Mouse (Mus musculus): Measurements from ENCODE around the gene Fam83c. TPM values are rescaled to one million over a fixed set of nuclear protein-coding genes. Genes with fewer than 3 reads are reported as not detected.

Fam83c gene
- polyA plus RNA-seq, 1 experiment from 2014 or later = not detected

DNA sequence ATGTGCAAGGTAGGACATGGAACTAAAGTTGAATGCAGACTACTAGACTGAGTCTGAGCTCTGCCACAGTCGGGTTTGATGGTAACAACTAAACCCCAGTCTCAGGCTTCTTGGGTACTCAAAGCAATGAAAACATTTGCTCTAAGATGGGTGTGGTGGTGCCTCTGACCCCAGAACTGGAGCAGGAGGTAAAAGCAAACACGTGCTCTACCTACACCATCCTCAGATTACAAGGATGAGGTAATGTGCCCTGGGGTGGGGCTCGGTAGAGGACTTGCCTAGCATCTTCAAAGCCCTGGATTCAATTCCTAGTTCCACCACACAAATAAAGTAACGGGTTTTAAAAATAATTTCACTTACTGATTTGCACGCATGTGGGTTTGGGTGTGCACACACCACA is 17.9 kb upstream of the Fam83c start:
- ATAC-seq = no peak
- Histone ChIP-seq H3K27me3 (replicated peaks; ENCODE audit: insufficient read depth, low read length) (no peaks in the 10 kb centered on the region), H3K9ac (replicated peaks; ENCODE audit: low read depth) (no peak overlapping the region), H3K4me3 (ENCODE audit: low read depth, low read length) (no peak overlapping the region), H3K27ac (ENCODE audit: low read length) (no peak overlapping the region), H3K4me1 (ENCODE audit: insufficient read depth, low read depth, low read length) (no peaks in the 10 kb centered on the region), H3K4me2 (replicated peaks; ENCODE audit: low read depth, low read length) (no peak overlapping the region), H3K9me3 (ENCODE audit: low read length) (no peaks in the 10 kb centered on the region), H3K36me3 (ENCODE audit: insufficient read depth, low read length) (peaks cover 14% of the 10 kb centered on the region)
- DNase-seq (ENCODE audit: low spot score) = no peak
- 69% methylated on average over 5 of the region's 5 CpGs for WGBS
- TF ChIP-seq CTCF (IDR thresholded peaks at IDR 0.05) = no peak
- TF ChIP-seq EP300 (IDR thresholded peaks at IDR 0.05) = no peak

DNA sequence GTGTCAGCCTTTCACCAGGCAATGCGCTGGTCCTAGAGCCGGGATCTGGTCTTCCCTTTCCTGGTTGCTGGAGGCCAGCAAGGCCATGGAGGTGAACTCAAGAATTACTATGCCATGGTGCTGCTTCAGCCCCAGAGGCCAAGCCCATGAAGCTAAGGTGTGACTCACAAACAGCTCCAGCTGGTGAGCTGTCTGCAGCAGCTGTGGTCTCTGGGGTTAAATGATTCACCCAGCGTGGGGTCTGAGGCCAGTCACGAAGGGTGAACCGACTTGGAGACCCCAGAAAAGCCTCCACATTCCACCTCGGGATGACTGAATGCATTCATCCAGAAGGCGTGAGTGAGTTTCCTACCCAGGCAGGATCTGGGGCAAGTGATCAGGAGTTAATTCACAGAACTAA is 15.5 kb upstream of the Fam83c start:
- Histone ChIP-seq H3K4me2 (replicated peaks; ENCODE audit: low read depth, low read length) (no peak overlapping the region), H3K27ac (ENCODE audit: low read length) (no peak overlapping the region), H3K9me3 (ENCODE audit: low read length) (no peaks in the 10 kb centered on the region), H3K4me3 (ENCODE audit: low read depth, low read length) (no peak overlapping the region), H3K4me1 (ENCODE audit: insufficient read depth, low read depth, low read length) (no peaks in the 10 kb centered on the region), H3K9ac (replicated peaks; ENCODE audit: low read depth) (no peak overlapping the region), H3K27me3 (replicated peaks; ENCODE audit: insufficient read depth, low read length) (no peaks in the 10 kb centered on the region), H3K36me3 (ENCODE audit: insufficient read depth, low read length) (peaks cover 22% of the 10 kb centered on the region)
- ATAC-seq = no peak
- no peak for DNase-seq (ENCODE audit: low spot score)
- WGBS = 80% methylated on average over 7 of the region's 7 CpGs
- TF ChIP-seq EP300 (IDR thresholded peaks at IDR 0.05) = no peak

- ATAC-seq (no peak), DNase-seq (ENCODE audit: low spot score) (no peak)
- no peak overlapping the region for H3K4me3 ChIP-seq (ENCODE audit: low read depth, low read length)
- H3K27me3 ChIP-seq (replicated peaks; ENCODE audit: insufficient read depth, low read length) = no peaks in the 10 kb centered on the region
- TF ChIP-seq CTCF (IDR thresholded peaks at IDR 0.05) = no peak
- no peak for TF ChIP-seq EP300 (IDR thresholded peaks at IDR 0.05)
- 60% methylated on average over 7 of the region's 7 CpGs for WGBS
- H3K36me3 ChIP-seq (ENCODE audit: insufficient read depth, low read length) = peaks cover 22% of the 10 kb centered on the region
- no peaks in the 10 kb centered on the region for H3K9me3 ChIP-seq (ENCODE audit: low read length)
- no peaks in the 10 kb centered on the region for H3K4me1 ChIP-seq (ENCODE audit: insufficient read depth, low read depth, low read length)
- no peak overlapping the region for H3K27ac ChIP-seq (ENCODE audit: low read length)
- no peak overlapping the region for H3K9ac ChIP-seq (replicated peaks; ENCODE audit: low read depth)
- no peak overlapping the region for H3K4me2 ChIP-seq (replicated peaks; ENCODE audit: low read depth, low read length)
These were observed 14.8 kb upstream of the Fam83c start for GRCm38 (mm10) chr2:155849464-155849863.

GRCm38 (mm10) chr2:155848291-155848690 is 13.6 kb upstream of the Fam83c start:
- H3K36me3 ChIP-seq (ENCODE audit: insufficient read depth, low read length) = peaks cover 19% of the 10 kb centered on the region
- WGBS = 25% methylated on average over 6 of the region's 6 CpGs
- peak; percentile 50 for ATAC-seq

DNA sequence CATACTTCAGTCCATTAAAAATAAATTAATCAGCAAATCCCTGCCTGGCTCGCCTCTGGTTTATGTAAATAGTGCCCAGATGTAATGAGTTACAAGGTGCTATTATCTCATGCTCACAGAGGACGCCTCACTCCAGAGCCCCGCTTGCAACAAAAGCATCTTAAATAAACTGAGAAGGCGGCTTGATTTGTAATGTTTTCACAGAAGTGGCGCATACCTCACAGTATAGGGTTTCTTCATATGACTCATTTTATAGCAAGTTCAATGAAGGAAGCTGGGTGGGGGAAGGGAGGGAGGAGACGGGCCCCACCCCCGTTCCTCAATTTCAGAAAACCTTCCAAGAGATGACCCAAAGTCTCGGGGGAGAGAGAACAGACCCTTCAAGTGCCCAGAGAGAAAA is 12.3 kb upstream of the Fam83c start:
- Histone ChIP-seq H3K36me3 (ENCODE audit: insufficient read depth, low read length) (peaks cover 18% of the 10 kb centered on the region), H3K9me3 (ENCODE audit: low read length) (no peaks in the 10 kb centered on the region), H3K4me3 (ENCODE audit: low read depth, low read length) (no peak overlapping the region), H3K4me2 (replicated peaks; ENCODE audit: low read depth, low read length) (no peak overlapping the region), H3K4me1 (ENCODE audit: insufficient read depth, low read depth, low read length) (no peaks in the 10 kb centered on the region), H3K27ac (ENCODE audit: low read length) (no peak overlapping the region), H3K9ac (replicated peaks; ENCODE audit: low read depth) (no peak overlapping the region), H3K27me3 (replicated peaks; ENCODE audit: insufficient read depth, low read length) (no peaks in the 10 kb centered on the region)
- WGBS = 68% methylated on average over 8 of the region's 8 CpGs
- TF ChIP-seq CTCF (IDR thresholded peaks at IDR 0.05) = no peak
- no peak for TF ChIP-seq EP300 (IDR thresholded peaks at IDR 0.05)
- DNase-seq (ENCODE audit: low spot score) (no peak), ATAC-seq (no peak)

More at GRCm38 (mm10) chr2:155848291-155848690, 13.6 kb upstream of the Fam83c start:
- Histone ChIP-seq H3K9ac (replicated peaks; ENCODE audit: low read depth) (no peak overlapping the region), H3K4me3 (ENCODE audit: low read depth, low read length) (no peak overlapping the region), H3K27me3 (replicated peaks; ENCODE audit: insufficient read depth, low read length) (no peaks in the 10 kb centered on the region), H3K4me2 (replicated peaks; ENCODE audit: low read depth, low read length) (no peak overlapping the region), H3K27ac (ENCODE audit: low read length) (no peak overlapping the region), H3K4me1 (ENCODE audit: insufficient read depth, low read depth, low read length) (no peaks in the 10 kb centered on the region), H3K9me3 (ENCODE audit: low read length) (no peaks in the 10 kb centered on the region)
- peak; percentile 88 for DNase-seq (ENCODE audit: low spot score)
- TF ChIP-seq EP300 (IDR thresholded peaks at IDR 0.05) (no peak), CTCF (IDR thresholded peaks at IDR 0.05) (peak; percentile 97)

GRCm38 (mm10) chr2:155838961-155839360 is 4.3 kb upstream of the Fam83c start:
- Histone ChIP-seq H3K9ac (replicated peaks; ENCODE audit: low read depth) (no peak overlapping the region), H3K36me3 (ENCODE audit: insufficient read depth, low read length) (no peaks in the 10 kb centered on the region), H3K27ac (ENCODE audit: low read length) (no peak overlapping the region), H3K4me3 (ENCODE audit: low read depth, low read length) (no peak overlapping the region), H3K27me3 (replicated peaks; ENCODE audit: insufficient read depth, low read length) (no peaks in the 10 kb centered on the region), H3K4me1 (ENCODE audit: insufficient read depth, low read depth, low read length) (no peaks in the 10 kb centered on the region), H3K9me3 (ENCODE audit: low read length) (no peaks in the 10 kb centered on the region), H3K4me2 (replicated peaks; ENCODE audit: low read depth, low read length) (no peak overlapping the region)
- WGBS = 70% methylated on average over 4 of the region's 4 CpGs
- DNase-seq (ENCODE audit: low spot score) (no peak), ATAC-seq (no peak)
- TF ChIP-seq CTCF (IDR thresholded peaks at IDR 0.05) (no peak), EP300 (IDR thresholded peaks at IDR 0.05) (no peak)

DNA sequence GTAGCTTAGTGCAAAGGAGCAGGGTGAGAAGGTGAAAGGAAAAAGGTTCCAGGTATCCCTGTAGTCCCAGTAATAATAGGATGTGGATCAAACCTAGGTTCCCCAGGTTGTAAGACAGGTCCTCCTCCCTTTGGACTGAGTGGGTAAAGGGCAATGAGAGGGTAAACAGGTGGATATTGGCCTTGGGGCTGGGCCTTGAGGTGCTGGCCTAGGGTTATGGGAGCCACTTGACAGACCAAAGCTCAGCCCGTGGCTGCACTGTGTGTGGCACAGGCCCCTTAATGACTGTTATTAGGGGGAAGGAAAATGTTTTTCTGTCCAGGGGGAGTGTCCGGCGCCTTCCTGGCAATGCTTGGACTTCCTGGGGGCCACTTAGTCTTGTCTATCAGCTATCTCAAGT is 3.3 kb upstream of the Fam83c start:
- WGBS = 52% methylated on average over 3 of the region's 3 CpGs
- DNase-seq (ENCODE audit: low spot score) (no peak), ATAC-seq (no peak)
- Histone ChIP-seq H3K4me3 (ENCODE audit: low read depth, low read length) (no peak overlapping the region), H3K4me1 (ENCODE audit: insufficient read depth, low read depth, low read length) (no peaks in the 10 kb centered on the region), H3K36me3 (ENCODE audit: insufficient read depth, low read length) (no peaks in the 10 kb centered on the region), H3K27me3 (replicated peaks; ENCODE audit: insufficient read depth, low read length) (no peaks in the 10 kb centered on the region), H3K27ac (ENCODE audit: low read length) (no peak overlapping the region), H3K9me3 (ENCODE audit: low read length) (no peaks in the 10 kb centered on the region), H3K4me2 (replicated peaks; ENCODE audit: low read depth, low read length) (no peak overlapping the region), H3K9ac (replicated peaks; ENCODE audit: low read depth) (no peak overlapping the region)
- TF ChIP-seq CTCF (IDR thresholded peaks at IDR 0.05) = no peak
- no peak for TF ChIP-seq EP300 (IDR thresholded peaks at IDR 0.05)
